Mouse (Mus musculus): ENCODE measurements around the gene Rims3.

Rims3 gene

DNA sequence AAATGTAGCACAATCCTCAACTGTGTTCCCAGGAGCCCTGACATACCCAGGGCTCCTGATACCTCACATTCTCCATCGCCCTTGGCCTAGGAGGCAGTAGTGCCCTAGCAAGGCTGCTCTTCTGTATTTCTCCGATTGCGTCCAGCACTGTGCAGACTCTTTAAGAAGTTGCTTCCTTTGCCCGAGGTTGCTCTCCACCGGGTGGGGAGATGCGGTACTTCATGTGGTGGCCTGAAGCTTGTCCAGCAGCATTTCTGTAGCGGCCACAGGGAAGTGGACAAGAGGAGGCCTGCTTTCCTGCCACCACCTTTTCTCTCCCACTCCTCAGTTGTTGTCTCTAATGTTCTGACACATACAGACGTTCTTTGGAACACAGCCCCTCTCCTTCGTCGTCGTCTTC is 40.0 kb downstream of the Rims3 start:
- no peak for DNase-seq

DNA sequence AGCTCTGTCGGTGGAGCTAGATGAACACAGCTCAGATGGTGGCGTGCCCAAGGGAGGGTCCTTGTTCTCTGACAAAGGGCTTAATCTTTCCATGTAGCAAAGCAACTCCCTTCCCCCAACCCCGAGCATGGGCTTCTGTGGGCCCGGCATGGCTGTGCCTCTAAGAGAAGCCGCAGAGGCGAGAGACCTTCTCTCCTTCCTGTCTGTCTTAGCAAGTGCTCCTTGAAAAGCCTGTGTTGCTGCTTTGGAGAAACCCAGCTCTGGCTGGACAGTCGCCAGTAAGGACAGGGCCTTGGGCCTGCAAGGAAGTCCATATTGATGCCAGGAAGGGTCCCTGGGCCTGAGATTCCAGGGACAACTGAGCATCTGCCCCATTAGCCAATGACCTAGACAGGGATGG is 40.6 kb downstream of the Rims3 start:
- DNase-seq = no peak

DNA sequence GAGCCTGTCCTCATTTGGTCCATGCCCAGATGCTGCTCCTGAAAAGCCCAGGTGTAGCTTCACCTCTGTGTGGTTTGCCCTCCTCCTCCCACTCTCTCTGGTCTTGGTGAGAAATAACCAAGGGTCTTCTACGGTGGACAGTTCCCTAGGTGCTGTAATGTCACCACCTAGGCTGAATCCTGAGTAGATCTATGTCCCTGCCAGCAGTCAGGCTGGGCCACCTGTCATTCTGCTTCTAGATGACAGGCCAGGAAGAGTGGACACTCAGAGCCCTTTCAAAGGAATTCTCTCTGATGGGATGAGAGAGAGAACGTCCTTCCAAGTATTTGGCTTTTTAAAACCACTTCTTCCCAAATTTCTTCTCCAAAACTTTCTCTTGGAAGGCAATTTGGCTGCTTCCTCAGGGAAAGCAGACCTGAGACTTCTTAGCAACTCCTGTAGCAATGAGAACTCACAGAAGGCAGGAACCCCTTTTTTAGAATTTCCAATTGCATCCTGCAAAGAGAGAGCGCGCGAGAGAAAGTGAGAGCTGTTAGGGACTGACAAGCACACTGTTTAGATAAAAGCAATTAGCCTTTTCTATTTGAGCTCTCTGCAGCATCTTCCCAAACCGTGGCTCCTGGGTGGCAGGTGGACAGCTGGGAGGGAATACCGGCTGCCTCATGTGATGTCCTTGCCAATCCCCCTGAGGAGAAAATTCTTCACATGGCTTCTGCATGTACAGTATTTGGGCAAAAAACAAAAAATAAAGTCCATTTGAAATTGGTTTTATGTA is 41.4 kb downstream of the Rims3 start:
- no peak for DNase-seq

DNA sequence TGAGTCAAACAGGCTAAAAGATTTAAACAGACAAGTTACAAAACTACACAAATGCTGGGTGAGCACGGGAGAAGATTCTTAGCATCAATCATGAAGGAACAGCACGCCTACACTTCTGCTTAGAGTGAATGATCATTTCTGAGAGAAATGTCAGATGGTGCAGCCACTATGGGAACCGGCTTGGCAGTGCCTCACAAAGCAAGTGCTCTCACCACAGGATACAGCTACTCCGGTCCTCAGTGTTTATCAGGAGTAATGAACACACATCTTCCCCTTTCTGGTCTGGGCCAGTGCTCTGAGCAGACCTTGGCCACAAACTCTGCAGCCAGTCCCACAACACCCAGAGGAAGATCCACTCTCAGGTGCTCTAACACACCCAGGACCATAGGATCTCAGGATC is 49.9 kb downstream of the Rims3 start:
- DNase-seq = no peak

DNA sequence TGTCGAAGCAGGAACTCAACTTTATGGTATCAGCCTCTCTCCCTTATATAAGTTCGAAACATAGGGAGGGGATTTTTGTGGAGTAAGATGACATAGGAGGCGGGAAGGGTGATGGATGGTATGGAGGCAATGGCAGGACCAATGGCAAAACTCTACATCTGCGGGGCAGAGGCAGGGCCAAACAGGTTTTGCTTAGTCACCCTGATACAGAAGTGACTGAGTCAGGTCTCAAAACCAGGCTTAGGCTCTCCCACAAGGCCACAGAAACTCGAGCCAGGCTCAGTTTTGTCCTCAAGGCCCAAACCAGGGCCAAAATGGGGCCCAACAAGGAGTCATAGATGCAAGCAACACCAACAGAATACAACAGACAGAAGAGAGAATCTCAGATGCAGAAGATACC is 51.0 kb downstream of the Rims3 start:
- no peak for DNase-seq

DNA sequence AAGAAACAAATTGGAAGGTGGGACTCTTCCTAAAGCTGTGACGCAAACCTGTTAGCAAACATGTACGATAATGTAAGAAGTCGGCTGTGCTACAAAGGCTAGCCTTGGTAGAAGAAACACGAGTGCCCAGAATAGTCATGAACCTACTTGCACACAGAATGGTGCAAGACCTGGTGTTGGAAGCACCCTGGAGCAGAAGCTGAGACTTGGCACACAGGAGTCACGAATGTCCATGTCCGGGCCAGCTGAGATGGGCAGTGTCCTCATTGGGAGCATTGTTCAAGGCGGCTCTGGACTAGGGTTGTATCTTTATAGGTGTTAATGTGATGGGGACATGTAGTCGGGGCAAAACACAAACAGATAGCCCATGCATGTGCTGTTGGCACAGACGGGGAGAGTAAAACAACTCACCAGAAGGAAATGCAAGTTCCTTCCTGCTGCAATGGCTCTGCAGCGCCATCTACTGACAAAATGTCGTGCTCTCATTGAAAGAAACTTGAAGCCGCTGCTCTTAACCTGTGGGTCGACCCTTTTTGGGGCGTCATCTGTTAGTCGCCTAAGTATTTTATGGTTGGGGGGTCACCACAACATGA is 55.0 kb downstream of the Rims3 start:
- DNase-seq = peak in 1 of 2 experiments; percentile 61

DNA sequence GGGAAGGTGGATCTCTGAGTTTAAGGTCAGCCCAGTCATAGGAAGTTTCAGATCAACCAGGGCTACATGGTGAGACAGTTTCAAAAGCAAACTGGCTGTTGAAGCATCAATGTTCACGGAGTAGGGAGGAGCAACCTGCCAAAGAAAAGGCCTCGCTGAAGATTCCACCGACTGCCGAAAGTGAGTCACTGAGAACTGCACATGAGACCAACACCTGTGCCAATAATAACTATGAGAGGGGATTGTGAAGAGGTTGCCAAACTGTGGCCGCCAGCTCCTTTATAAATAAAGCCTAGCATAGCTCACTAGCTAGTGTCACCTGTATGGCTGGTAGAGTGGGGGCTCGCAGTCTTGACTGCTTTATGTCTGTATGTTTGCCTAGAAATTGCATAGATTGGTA is 56.5 kb downstream of the Rims3 start:
- DNase-seq = no peak

DNA sequence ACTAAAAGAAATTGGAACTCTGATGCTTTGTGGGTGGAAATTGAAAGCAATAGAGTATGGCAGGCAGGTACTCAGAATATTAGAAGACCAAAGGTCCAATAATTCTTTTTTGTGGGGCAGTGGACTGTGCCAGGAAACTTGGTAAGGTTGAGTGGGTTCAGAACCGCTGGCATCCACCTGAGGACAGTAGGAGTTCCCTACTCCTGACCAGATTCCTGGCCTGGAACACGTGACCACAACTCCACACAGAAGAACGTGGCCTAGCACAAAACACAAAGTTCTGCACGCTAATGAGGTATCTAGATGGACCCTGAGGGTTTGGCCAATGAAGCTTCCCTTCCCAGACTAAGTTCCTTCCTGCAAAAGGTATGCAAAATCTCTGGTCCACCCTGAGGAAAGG is 58.2 kb downstream of the Rims3 start:
- DNase-seq = no peak

DNA sequence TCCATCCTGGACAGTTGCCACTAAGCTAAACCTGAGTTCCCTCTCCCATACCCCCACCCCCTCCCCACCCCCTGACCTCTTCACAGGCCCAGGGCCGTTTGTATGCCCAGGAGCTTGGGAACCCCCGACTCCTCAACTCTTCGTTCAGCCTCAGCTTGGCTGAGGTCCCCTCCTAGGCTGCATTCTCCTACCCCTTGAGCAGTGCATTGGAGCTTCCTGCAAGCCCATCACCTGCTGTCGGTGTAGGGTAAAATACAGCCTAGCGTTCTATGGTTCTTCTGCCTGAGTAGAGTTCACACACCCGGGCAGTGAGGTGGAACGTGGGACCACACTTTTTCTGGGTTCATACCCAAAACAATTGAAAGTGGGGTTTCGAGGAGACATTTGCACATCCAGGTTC is 58.8 kb downstream of the Rims3 start:
- DNase-seq = no peak

DNA sequence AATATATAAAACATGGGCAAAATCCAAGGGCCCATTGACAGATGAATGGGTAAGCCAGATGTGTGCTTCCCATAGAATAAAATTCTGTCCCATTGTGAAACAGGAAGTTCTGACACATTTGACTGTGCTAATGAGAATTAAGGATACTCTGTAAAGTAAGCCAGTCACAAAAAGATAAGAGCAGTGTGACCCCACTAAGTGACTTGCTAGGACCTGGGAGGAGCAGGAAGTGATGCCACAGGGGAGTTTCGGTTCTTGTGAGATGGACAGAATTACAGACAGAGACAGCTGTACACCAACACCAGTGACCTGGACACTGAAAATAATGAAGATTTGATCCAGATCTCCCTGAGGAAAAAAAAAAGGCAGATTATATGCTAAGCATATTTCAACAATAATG is 59.2 kb downstream of the Rims3 start:
- no peak for DNase-seq

DNA sequence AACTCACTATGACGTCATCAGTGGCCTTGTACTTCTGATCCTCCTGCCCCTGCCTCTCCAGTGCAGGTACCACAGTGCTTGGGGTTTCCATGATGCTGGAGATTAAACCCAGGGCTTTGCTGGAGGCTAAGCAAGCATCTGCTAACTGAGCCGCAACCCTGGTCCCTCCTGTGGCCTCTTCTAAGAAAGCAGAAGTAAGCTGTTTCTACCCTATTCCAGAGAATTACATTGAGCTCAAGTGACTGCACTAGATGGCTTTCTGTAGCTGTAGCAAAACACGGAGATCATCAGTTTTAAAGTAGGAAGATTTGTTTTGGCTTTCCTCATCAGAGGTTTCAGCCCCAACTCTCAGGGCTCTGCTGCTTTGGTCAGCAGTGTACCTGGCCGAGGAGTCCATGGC is 59.9 kb downstream of the Rims3 start:
- DNase-seq = no peak

DNA sequence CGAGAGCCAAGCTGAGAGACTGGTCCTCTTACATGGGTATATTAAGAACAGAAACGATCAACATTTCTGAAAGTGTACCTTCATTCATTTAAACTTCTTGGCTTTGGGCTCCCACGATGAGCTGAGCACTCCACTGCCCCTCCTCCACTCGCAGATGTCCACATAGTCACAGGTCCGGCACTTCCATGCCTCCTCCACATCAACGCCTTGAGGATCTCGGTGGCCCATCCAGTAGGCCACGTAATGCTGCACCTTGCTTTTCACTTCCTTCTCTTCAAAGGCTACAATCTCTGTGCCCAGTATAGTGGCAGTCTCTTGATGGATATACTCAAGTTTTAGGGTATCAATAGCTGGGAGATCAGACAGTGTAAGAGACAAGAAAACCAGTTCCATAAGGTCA is 66.8 kb downstream of the Rims3 start:
- no peak for DNase-seq

DNA sequence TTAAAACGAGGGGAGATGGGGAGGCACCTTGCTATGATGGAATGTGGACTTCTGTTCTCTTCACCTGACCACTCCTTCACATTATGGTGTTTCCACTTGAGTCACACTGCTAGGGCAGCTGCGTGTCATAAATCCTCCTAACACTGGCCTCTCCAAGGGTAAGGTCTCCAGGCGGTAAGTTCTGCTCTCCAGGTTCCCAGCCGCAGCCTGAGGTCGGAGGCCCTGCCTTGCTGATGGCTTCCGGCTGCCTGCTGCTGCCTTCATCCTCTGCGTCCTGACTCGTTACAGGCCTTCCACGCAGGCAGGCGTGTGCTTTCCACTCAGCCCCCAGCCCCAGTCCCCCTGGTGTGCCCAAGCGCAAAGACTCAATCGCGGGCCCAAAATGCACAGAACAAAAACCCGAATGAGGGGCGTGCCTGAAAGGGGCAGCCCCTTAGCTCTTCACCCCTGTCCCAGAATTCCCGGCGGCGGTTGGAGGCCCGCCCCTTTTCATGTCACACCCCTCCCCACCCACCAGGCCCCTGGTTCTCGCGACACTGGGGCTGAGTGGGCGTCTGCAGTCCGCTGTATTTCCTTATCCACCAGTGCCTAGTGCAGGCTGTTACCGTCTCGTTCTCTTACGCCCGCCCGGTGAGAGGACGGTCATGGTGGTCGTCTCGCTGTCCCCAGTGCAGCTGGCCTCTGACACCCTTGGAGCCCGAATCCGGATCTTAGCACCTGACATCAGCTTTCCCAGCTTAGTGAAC is 70.1 kb downstream of the Rims3 start, which contains the start of gene Exo5:
Exo5 (minus strand) TSS at position 464 of the 746 bp plus-strand sequence.
- DNase-seq = peak; percentile 87 to 90

DNA sequence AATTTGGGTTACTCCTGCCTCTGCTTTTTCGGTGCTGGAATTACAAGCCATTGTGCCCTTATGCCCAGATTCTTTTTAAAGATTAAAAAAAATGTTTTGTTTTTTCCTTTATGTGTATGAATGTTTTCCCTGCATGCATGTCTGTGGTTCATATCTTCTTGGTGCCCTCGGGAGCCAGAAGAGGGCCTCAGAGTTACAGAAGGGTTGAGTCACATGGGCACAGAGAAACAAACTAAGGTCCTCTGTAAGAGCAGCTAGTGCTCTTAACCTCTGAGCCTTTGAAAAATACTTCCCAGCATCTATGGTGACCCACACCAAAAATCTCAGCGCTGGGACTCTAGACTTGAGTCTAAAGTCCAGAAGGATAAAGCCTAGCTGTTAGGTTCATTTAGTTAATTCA is 70.8 kb downstream of the Rims3 start:
- peak; percentile 29 to 33 for DNase-seq

DNA sequence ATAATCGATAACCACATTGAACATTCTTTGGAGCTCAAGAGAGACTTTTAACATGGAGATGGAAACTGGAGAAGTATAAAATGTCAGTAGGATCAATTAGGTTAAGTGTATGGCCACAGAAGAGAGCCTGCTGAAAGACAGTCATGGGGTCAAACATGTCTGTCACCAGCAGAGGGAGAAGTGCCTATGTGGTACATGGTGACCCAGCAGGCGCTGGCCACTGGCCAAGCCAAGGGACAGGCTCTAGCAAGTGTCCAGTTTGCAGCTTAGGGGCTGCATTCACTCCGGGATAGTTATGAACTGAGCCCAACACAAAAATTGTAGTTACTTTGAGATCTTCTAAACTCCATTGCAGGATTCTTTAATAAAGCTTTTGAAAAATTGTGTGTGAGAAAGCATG is 74.1 kb downstream of the Rims3 start:
- no peak for DNase-seq

DNA sequence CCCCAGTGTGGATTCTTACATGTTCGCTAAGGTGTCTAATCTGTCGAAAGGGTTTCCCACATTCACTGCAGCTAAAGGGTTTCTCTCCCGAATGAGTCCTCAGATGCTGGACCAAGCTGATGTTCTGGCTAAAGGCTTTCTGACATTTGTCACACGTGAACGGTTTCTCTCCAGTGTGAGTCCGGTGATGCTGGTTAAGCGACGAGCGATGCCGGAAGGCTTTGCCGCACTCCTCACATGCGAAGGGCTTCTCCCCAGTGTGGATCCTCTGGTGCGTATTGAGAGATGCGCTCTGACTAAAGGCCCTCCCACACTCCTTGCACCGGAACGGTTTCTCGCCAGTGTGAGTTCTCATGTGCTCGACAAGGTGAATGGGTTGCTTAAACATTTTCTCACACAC is 76.1 kb downstream of the Rims3 start:
- DNase-seq = no peak

DNA sequence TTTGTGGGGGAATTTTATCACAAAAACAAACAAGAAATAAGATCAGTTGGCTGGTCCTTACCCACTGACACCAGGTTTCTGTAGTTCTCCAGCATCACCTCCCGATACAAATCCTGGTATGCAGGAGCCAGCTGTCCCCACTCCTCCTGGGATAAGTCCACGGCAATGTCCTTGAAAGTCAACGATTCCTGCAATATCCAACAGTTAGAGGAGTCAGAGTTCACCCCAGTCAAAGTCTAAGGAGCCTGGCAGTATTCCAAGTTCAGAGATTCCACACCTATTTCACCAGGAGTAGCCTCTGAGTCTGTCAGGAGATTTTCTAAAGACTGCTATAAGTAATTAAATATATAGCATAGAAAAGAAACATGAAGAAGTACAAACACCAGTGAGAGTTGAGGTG is 80.4 kb downstream of the Rims3 start:
- DNase-seq = no peak
